8 mouse cellular contexts compared by ENCODE assay signal in genomic region chr3:32529303-32529898, GRCm38 (mm10). TPM values are rescaled to one million over a fixed set of nuclear protein-coding genes. Genes with fewer than 3 reads are reported as not detected.
DNase-seq lines count a peak whose midpoint lies in the region; ATAC-seq and TF ChIP-seq lines count a peak whose summit lies in the region.

TSS of gene Mfn1 (plus strand) at chr3:32529465.

- no peak within 1 kb of the TSS for H3K27ac ChIP-seq in CH12.LX (ENCODE audit: insufficient read depth, low read depth)
- no peak within 1 kb of the TSS; the same call in 1 of the 2 replicates for H3K27ac ChIP-seq in forebrain, embryonic 11.5 days (ENCODE audit: low read depth, low read length)
- H3K27ac ChIP-seq in heart, embryonic 16.5 days (ENCODE audit: low read length): peak within 1 kb of the TSS; percentile 83
- H3K27ac ChIP-seq in liver, embryonic 15.5 days (replicated peaks): peak within 1 kb of the TSS; percentile 87
- H3K27ac ChIP-seq in neural tube, embryonic 12.5 days: no peak within 1 kb of the TSS

- peak within 1 kb of the TSS; percentile 70 to 90 (median 87) for H3K4me3 ChIP-seq in CH12.LX (replicated peaks in 1 of 3; ENCODE audit: low read depth in 2 of 3, low read length in 2 of 3, poor library complexity in 1 of 3)
- peak within 1 kb of the TSS; percentile 82 for H3K4me3 ChIP-seq in forebrain, embryonic 11.5 days (ENCODE audit: low read depth, low read length)
- peak within 1 kb of the TSS; percentile 67 for H3K4me3 ChIP-seq in heart, embryonic 16.5 days (ENCODE audit: low read length)
- H3K4me3 ChIP-seq in liver, embryonic 15.5 days (replicated peaks): peak within 1 kb of the TSS; percentile 85
- H3K4me3 ChIP-seq in neural tube, embryonic 12.5 days: peak within 1 kb of the TSS; percentile 86

- H3K9ac ChIP-seq in CH12.LX (ENCODE audit: insufficient read depth, low read depth): peak within 1 kb of the TSS; percentile 42
- H3K9ac ChIP-seq in forebrain, embryonic 11.5 days (ENCODE audit: low read length): peak within 1 kb of the TSS; percentile 77
- H3K9ac ChIP-seq in heart, embryonic 16.5 days (ENCODE audit: low read length): peak within 1 kb of the TSS; percentile 86
- H3K9ac ChIP-seq in liver, embryonic 15.5 days: peak within 1 kb of the TSS; percentile 87
- H3K9ac ChIP-seq in neural tube, embryonic 12.5 days: peak within 1 kb of the TSS; percentile 79

- TF ChIP-seq EP300 in CH12.LX (IDR thresholded peaks at IDR 0.05; ENCODE audit: low read length): no peak

- TF ChIP-seq RAD21 in CH12.LX (IDR thresholded peaks at IDR 0.05; ENCODE audit: low read depth, low read length): no peak

- TF ChIP-seq CTCF in CH12.LX (conservative IDR thresholded peaks at IDR 0.05 in 1 of 2, IDR thresholded peaks at IDR 0.05 in 1 of 2; ENCODE audit: low read depth in 2 of 2, low read length in 2 of 2): no peak

- H3K4me1 ChIP-seq in CH12.LX (ENCODE audit: control insufficient read depth in 1 of 2, insufficient read depth in 2 of 2): peaks cover 2 to 6% of the 10 kb centered on the region in 2 experiments; a peak in 3 of 4 replicates
- no peaks in the 10 kb centered on the region; the same call in 1 of the 2 replicates for H3K4me1 ChIP-seq in forebrain, embryonic 11.5 days (replicated peaks; ENCODE audit: control insufficient read depth, insufficient read depth, low read length)
- peaks cover 10% of the 10 kb centered on the region for H3K4me1 ChIP-seq in heart, embryonic 16.5 days (ENCODE audit: control insufficient read depth, insufficient read depth, low read length)
- H3K4me1 ChIP-seq in liver, embryonic 15.5 days (replicated peaks): peaks cover 25% of the 10 kb centered on the region
- 0 out of 2 replicates have a peak, but pooled peaks cover 2% of the 10 kb centered on the region for H3K4me1 ChIP-seq in neural tube, embryonic 12.5 days

- DNase-seq in CH12.LX (ENCODE audit: extremely low read depth): peak; percentile 96
- peak; percentile 91 for DNase-seq in c-Kit-positive CD71-positive TER-119-negative erythroid progenitor cells, embryonic 14.5 days (ENCODE audit: low read depth)
- DNase-seq in forebrain, embryonic 11.5 days (ENCODE audit: low spot score): peak; percentile 94
- peak; percentile 96 to 97 for DNase-seq in kidney, postnatal 36 days
- DNase-seq in telencephalon, adult 2 months (ENCODE audit: low read depth, low spot score): peak; percentile 91

- H3K79me2 ChIP-seq in CH12.LX (replicated peaks; ENCODE audit: control insufficient read depth, extremely low read depth, insufficient read depth, poor library complexity, severe bottlenecking): no peaks in the 10 kb centered on the region

- TF ChIP-seq POLR2A in CH12.LX (IDR thresholded peaks at IDR 0.05; ENCODE audit: low read depth, low read length): peak; percentile 76

- peaks cover 6 to 26% of the 10 kb centered on the region in 2 experiments for H3K36me3 ChIP-seq in CH12.LX (replicated peaks in 1 of 2; ENCODE audit: control insufficient read depth in 1 of 2, insufficient read depth in 1 of 2, low read length in 1 of 2)
- no peaks in the 10 kb centered on the region; the same call in 1 of the 2 replicates for H3K36me3 ChIP-seq in forebrain, embryonic 11.5 days (ENCODE audit: control insufficient read depth, insufficient read depth, low read length)
- peaks cover 6% of the 10 kb centered on the region; the same call in 1 of the 2 replicates for H3K36me3 ChIP-seq in heart, embryonic 16.5 days (ENCODE audit: control insufficient read depth, insufficient read depth)
- peaks cover 22% of the 10 kb centered on the region for H3K36me3 ChIP-seq in liver, embryonic 15.5 days (replicated peaks)
- H3K36me3 ChIP-seq in neural tube, embryonic 12.5 days: peaks cover 13% of the 10 kb centered on the region

- peak; percentile 99 for ATAC-seq in forebrain, embryonic 11.5 days (replicated peaks; ENCODE audit: low FRiP score)
- peak; percentile 100 for ATAC-seq in heart, embryonic 16.5 days (replicated peaks; ENCODE audit: extremely low read depth, insufficient read depth, low FRiP score)
- peak; percentile 99 for ATAC-seq in liver, embryonic 15.5 days (ENCODE audit: insufficient read depth)
- ATAC-seq in neural tube, embryonic 12.5 days (ENCODE audit: low FRiP score, low read depth): peak; percentile 100

- H3K9me3 ChIP-seq in CH12.LX (replicated peaks; ENCODE audit: low read length): peaks cover 10% of the 10 kb centered on the region
- H3K9me3 ChIP-seq in forebrain, embryonic 11.5 days (ENCODE audit: control insufficient read depth, low read length): no peaks in the 10 kb centered on the region; the same call in 1 of the 2 replicates
- peaks cover 10% of the 10 kb centered on the region for H3K9me3 ChIP-seq in heart, embryonic 16.5 days (replicated peaks; ENCODE audit: control insufficient read depth, low read length)
- no peaks in the 10 kb centered on the region for H3K9me3 ChIP-seq in liver, embryonic 15.5 days (replicated peaks)
- peaks cover 7% of the 10 kb centered on the region; the same call in 1 of the 2 replicates for H3K9me3 ChIP-seq in neural tube, embryonic 12.5 days

- H3K4me2 ChIP-seq in CH12.LX (ENCODE audit: insufficient read depth, low read depth, poor library complexity, severe bottlenecking): peak within 1 kb of the TSS; percentile 85
- H3K4me2 ChIP-seq in forebrain, embryonic 11.5 days (ENCODE audit: low read depth, low read length, severe bottlenecking): peak within 1 kb of the TSS; percentile 63
- H3K4me2 ChIP-seq in heart, embryonic 16.5 days (ENCODE audit: low read depth, low read length): peak within 1 kb of the TSS; percentile 75
- peak within 1 kb of the TSS; percentile 76 for H3K4me2 ChIP-seq in liver, embryonic 15.5 days
- H3K4me2 ChIP-seq in neural tube, embryonic 12.5 days (replicated peaks): peak within 1 kb of the TSS; percentile 68

- no peaks in the 10 kb centered on the region for H3K27me3 ChIP-seq in CH12.LX (replicated peaks)
- H3K27me3 ChIP-seq in forebrain, embryonic 11.5 days (ENCODE audit: control insufficient read depth, insufficient read depth, low read length): no peaks in the 10 kb centered on the region
- no peaks in the 10 kb centered on the region for H3K27me3 ChIP-seq in heart, embryonic 16.5 days (ENCODE audit: control insufficient read depth, insufficient read depth, low read length)
- no peaks in the 10 kb centered on the region for H3K27me3 ChIP-seq in liver, embryonic 15.5 days
- H3K27me3 ChIP-seq in neural tube, embryonic 12.5 days (replicated peaks): no peaks in the 10 kb centered on the region

- under 1% methylated on average over 42 of the region's 47 CpGs for whole genome bisulfite sequencing in forebrain, embryonic 11.5 days
- WGBS in heart, embryonic 16.5 days: under 1% methylated on average over 47 of the region's 47 CpGs
- under 1% methylated on average over 47 of the region's 47 CpGs for WGBS in liver, embryonic 15.5 days (ENCODE audit: insufficient replicate concordance)
- under 1% methylated on average over 47 of the region's 47 CpGs for WGBS in neural tube, embryonic 12.5 days

- in situ Hi-C loops in CH12.LX (cut with MboI; ENCODE audit: low pct_ligation_motif_present, low pct_unique_long_range_greater_than_20kb, low sequenced_read_pairs): loop anchor here (10.0 kb wide), 1 partner anchor 175 kb away; the partner anchor contains the start of gene Actl6a

- dilution Hi-C loops in CH12.LX (cut with MboI; ENCODE audit: extremely low pct_ligation_motif_present, extremely low pct_unique_long_range_greater_than_20kb, low sequenced_read_pairs): no loop called here

TF ChIP-seq in CH12.LX, 34 proteins besides CTCF, POLR2A, EP300 and RAD21 (continues in another document):
- TF ChIP-seq SMC3 (IDR thresholded peaks at IDR 0.05; ENCODE audit: low read depth, low read length): no peak
- TF ChIP-seq ZNF384 (IDR thresholded peaks at IDR 0.05; ENCODE audit: low read depth, low read length): no peak
- TF ChIP-seq USF2 (conservative IDR thresholded peaks at IDR 0.05; ENCODE audit: low read depth, low read length): no peak
- no peak for TF ChIP-seq ZKSCAN1 (IDR thresholded peaks at IDR 0.05; ENCODE audit: borderline replicate concordance, low read depth, low read length)
- TF ChIP-seq JUND (conservative IDR thresholded peaks at IDR 0.05; ENCODE audit: low read depth, low read length): no peak
- peak; percentile 69 for TF ChIP-seq MXI1 (IDR thresholded peaks at IDR 0.05; ENCODE audit: low read depth, low read length)
- peak; percentile 34; the same call in 1 of the 2 replicates for TF ChIP-seq E2F4 (IDR thresholded peaks at IDR 0.05; ENCODE audit: insufficient replicate concordance, low read depth, low read length)
- TF ChIP-seq NRF1 (IDR thresholded peaks at IDR 0.05; ENCODE audit: low read depth, low read length): peak; percentile 48
- TF ChIP-seq MYC (IDR thresholded peaks at IDR 0.05; ENCODE audit: low read depth, low read length): no peak
- TF ChIP-seq PAX5 (IDR thresholded peaks at IDR 0.05; ENCODE audit: low read length): no peak
- no peak for TF ChIP-seq ZC3H11A (IDR thresholded peaks at IDR 0.05; ENCODE audit: low read depth, low read length)
- no peak for TF ChIP-seq KAT2A (IDR thresholded peaks at IDR 0.05; ENCODE audit: insufficient replicate concordance, low read length)
- no peak; the same call in 1 of the 2 replicates for TF ChIP-seq IRF4 (IDR thresholded peaks at IDR 0.05; ENCODE audit: low read depth, low read length)
- TF ChIP-seq JUN (IDR thresholded peaks at IDR 0.05; ENCODE audit: insufficient read depth, low read depth, low read length): no peak
- TF ChIP-seq UBTF (IDR thresholded peaks at IDR 0.05; ENCODE audit: low read depth, low read length): no peak
- TF ChIP-seq ETS1 (conservative IDR thresholded peaks at IDR 0.05; ENCODE audit: low read depth, low read length): no peak
- TF ChIP-seq MAX (IDR thresholded peaks at IDR 0.05; ENCODE audit: low read length): no peak
- peak; percentile 75; the same call in 1 of the 2 replicates for TF ChIP-seq SIN3A (IDR thresholded peaks at IDR 0.05; ENCODE audit: low read length)
- TF ChIP-seq CHD2 (IDR thresholded peaks at IDR 0.05; ENCODE audit: low read length): no peak; the same call in none of the 2 replicates
- peak; percentile 90 for TF ChIP-seq HCFC1 (IDR thresholded peaks at IDR 0.05; ENCODE audit: low read depth, low read length)
- TF ChIP-seq MEF2A (IDR thresholded peaks at IDR 0.05; ENCODE audit: borderline replicate concordance, low read depth, low read length): peak; percentile 21; the same call in 1 of the 2 replicates
- TF ChIP-seq BHLHE40 (IDR thresholded peaks at IDR 0.05; ENCODE audit: low read depth, low read length): no peak

RNA-seq across cellular contexts. Expression of gene Mfn1, which starts in this region (rescaled TPM):
- total RNA-seq in CH12.LX (2012; rRNA removed): 16.6 and 18.1 TPM in 2 replicates
- 25.6 and 37.0 TPM in 2 replicates for total RNA-seq in CH12.LX (2014; rRNA removed)
- 27.4 and 43.8 TPM in 2 replicates for polyA plus RNA-seq in CH12.LX (2012; ENCODE audit: insufficient read length, low read depth)
- 35.9 and 38.6 TPM in 2 replicates for polyA plus RNA-seq in forebrain, embryonic 11.5 days (2014; fragmentation: Nextera tagmentation; extraction: Ambion mirVana)
- polyA plus RNA-seq in heart, embryonic 16.5 days (2015; fragmentation: Nextera tagmentation; extraction: Ambion mirVana): 90.8 and 92.9 TPM in 2 replicates
- 12.5 and 13.1 TPM in 2 replicates for polyA plus RNA-seq in liver, embryonic 15.5 days (2015; fragmentation: Nextera tagmentation; extraction: Ambion mirVana)
- 43.0 and 49.7 TPM in 2 replicates for polyA plus RNA-seq in neural tube, embryonic 12.5 days (2016; fragmentation: Nextera tagmentation; extraction: Ambion mirVana)

Comparison
In these comparisons a context has a peak if more than half of its experiments do, and no peak if none do; other contexts are left out.
1. H3K27ac ChIP-seq: peak in heart, embryonic 16.5 days (single experiment) and liver, embryonic 15.5 days (single experiment); none in CH12.LX (single experiment), forebrain, embryonic 11.5 days (single experiment) and neural tube, embryonic 12.5 days (single experiment).
2. Peak in every context shown above with its lines, with median percentiles within 50 percentile points of each other: DNase-seq, H3K4me2 ChIP-seq, H3K4me3 ChIP-seq, H3K9ac ChIP-seq and ATAC-seq.